Mouse (Mus musculus) frontal cortex, adult (tissue): ENCODE measurements at regions not wholly inside any gene's neighbourhood (a gene's known extent, or its start where the extent isn't known, plus 50 kb on each side); places are given as distances from the start of the nearest gene placed in this dataset.

Experiments
- ATAC-seq: cut with Nextera tagmentation; 2 replicates; pipeline ENCODE4 v1.9.2; 2017; ENCODE audit warnings: mild to moderate bottlenecking, moderate library complexity, mixed read lengths; ENCODE audit not compliant: low TSS enrichment

DNA sequence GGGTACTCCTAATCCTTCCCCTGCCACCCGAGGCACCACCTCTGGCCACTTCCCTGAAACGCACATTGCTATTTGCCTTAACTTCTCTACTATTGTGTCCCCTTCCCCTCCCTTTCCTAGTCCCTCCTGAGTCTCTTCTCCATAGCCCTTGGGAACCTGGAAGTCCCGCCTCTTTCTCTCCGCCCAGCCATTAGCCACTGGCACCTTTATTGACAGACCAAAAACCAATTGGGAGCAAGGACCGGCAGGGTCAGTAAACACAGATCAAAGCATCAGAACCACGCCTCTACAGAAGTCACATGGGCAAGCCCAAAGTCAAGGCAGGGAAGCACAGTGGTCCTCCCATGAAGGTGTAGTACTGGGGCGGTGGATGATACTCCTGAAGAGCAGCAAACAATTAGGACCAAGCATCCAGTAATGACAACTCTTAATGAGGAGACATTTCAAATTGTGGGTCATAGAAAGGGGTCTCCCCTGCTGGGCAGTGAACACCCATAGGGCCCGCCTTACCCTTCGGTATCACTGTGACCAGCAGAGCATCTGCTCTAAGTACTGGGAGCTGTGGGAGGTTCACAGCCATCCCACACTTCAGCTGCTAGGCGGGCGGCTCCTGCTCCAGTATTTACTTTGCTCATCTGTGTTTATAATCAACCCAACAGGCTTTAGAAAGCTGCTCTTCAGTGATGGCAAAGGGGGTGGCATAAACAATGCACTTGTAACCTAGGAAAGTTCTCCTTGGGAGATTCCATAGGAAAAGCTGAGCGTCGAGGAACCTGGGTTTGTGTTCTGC lies 226.5 kb upstream of the Mphosph6 start:
- peak; percentile 70 for ATAC-seq

DNA sequence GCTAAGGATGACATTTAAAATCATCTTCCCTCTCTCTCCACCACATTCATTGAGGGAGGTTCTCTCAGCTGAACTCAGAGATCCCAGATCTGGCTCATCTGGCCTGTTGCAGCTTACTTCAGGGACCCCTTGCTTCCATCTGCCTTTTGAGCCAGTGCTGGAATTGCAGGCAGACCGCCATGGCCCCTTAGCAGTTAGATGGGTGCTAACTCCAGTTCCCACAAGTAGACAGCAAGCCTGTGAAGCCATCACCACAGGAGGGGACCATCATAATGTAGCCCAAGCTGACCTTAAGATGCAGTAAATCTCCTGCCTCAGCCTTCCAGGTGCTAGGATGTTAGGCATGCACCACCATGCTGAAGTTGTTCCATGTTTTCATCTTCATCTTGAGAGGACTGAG lies 221.7 kb upstream of the Mphosph6 start:
- ATAC-seq: no peak

DNA sequence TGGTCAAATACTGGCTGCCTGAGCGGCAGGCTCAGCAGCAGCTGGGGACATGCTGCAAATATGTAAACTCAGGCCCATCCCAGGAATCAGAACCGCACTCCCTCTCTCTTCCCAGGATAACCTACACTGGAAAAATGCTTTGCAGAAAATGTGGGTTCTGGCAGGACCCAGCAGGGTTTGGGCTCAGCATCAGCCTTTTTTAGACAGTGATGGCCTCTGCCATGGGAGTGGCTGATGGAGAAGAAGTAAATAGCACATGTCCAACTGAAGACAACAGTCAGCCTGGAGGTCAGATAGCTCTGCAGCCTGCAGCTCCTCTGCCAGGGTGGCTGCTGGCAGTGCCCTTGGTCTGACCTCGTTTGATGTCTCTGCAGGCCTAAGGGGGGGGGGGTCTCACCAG lies 220.2 kb upstream of the Mphosph6 start:
- no peak for ATAC-seq

DNA sequence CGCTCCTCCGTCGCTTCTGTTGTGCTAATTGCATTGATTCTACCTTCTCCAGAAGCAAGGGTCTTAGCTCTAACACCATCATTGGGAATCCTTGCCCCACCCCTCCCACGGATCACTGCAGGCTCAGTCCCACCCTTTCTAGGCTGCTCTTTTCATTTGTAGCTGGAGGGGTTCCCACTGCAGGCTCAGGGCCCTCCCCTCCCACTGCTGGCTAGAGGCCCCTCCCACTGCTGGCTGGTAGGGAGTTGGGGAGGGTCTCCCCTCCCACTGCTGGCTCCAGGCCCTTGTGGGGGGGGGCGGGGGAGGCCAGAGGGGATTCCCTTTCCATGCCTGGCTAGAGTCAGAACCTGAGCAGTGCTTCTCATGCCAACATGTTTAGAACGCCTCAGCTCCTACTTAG lies 215.5 kb upstream of the Mphosph6 start:
- ATAC-seq: no peak

DNA sequence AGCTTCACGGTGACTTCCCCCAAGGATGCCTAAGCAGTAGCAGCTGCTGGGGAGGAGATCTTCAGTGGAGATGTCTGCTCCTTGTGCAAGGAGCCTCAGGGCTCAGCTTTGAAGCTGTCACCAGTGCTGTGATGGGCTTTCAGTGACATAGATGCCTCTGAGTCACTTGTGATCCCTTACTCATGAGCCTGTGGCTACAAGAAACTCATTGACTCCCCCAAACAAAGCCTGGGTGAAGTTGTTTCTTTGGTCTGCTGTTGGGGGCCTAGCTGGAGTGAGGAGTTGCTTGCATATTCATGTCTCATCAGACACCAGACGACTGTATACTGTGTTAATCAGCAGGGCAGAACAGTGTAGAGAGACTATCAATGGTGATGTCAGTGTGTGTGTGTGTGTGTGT lies 203.4 kb upstream of the Mphosph6 start:
- ATAC-seq: no peak

DNA sequence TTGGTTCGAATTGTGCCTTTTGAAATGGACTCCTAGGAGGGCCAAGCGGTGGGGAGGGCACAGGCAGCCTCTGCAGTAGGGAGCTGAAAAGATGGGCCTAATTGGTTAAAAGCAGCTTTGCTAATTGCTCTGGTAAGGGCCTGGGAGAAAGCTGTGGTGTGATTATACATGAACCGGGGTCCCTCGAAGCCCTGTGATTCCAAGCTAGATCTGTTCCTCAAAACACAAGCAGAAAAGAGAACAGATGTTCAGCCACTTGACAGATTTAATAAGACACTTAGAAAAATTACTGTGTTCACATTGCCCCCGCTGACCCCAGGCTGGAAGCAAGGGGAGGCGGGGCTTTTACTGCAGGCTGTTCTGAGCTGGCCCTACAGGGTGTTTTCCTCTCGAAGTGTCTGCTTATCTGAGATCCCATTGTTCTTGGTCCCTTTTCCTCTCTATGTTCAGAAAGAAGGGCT lies 202.7 kb upstream of the Mphosph6 start:
- ATAC-seq: no peak

DNA sequence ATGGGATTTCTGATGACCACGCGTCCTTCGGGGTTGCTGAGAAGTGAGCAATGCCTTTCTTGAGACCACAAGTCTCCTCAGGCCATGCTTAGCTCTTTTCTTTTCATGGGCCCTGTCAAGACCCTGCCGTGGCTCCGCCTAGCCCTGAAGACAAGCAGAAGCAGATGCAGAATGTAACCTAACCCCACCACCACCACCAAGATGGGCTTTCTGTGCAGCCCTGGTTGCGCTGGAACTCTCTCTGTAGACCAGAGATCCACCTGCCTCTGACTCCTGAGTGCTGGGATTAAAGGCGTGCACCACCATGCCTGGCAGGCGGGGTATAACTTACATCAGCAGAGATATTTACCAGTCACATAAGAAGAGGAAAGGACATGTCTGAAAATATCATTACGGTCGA lies 199.4 kb upstream of the Mphosph6 start:
- ATAC-seq: no peak

DNA sequence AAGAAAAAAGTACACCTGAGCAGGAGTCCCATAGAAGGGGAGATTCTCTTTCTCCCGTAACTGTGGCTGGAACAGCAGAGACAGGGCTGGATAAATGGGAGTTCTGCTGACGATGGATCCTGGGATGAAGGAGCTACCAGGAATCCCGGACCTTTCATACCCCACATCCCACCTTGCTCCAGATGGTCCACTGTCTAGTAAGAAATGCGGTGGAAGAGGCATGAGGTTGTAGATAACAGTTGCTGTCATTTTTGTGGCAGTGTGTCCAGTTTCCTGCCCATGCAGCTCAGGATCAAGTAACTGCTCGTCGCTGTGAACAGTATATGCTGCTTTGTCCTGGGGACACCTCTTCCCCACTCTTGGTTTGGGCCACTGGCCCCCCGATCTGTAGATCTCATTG lies 190.1 kb upstream of the Mphosph6 start:
- no peak for ATAC-seq

DNA sequence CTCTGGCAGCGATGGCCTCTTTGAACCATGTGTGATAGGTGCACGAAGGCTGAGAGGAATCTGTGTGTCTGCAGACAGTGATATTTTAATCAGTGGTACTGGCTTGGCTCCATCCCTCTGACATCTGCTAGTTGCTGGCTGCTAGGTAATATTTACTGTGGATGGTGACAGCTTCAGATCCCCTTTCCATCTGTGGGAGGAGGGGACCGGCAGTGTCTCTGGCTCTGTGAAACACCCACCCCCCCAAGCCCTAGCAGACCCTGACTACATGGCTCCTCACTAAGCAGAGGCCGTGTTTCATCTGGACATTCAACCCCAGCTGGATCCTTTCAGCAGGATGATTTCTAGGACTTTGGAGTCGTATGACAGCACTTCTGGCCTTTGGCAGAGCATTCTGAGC lies 187.0 kb upstream of the Mphosph6 start:
- no peak for ATAC-seq

DNA sequence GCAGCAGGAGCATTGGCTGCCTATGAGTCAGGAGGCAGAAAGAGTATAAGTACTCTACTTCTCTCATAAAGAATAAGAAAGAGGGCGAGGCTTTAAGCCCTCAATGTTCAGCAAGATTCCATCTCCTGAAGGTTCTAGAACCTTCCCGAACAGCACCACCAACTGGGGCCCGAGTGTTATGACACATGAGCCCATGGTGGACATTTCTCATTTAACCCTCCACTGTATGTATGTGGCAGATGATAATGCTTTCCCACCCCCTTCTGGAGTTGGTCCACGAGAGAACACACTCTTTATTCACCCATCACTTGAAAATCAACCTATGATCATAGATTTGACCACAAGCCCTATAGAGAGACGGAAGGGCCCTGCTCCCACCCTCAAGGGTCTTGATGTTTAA lies 166.6 kb upstream of the Mphosph6 start:
- ATAC-seq: no peak

DNA sequence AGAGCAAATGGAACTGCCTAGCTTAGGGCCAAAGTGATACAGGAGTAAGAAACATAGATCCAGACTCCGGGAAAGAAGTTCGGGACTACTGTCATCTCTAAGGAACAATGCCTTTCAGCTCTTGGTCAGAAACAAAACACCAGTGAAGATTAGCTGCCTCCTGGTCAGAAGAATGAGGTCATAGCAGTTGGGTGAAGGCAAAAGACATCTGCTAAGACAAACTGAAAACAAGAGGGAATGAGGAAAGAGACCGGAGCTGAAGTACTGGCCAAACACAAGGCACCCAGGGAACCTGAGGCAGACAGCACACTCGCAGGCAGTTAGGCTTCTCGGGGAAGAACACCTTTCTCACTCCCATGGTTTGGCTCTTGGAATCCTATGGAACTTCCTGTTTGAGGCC lies 164.8 kb upstream of the Mphosph6 start:
- no peak for ATAC-seq

DNA sequence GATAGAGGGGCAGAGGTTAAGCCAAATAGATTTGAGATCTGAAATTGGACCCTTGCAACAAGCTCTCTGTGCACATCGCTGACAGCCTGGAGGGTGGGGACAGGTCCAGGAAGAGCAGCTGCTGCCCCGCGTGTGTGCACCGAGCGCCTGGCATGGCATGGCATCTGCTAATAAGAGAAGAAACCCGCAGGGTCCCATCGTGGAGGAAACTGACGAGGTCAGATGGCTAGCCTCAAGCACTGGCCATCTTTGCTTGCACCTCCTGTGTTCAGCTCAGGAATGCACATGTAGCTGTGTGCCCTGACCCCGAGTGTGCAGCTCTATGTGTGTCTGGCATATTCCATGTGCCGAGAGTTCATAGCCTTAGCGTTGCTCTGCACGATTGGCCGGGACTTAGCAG lies 161.7 kb upstream of the Mphosph6 start:
- ATAC-seq: no peak

DNA sequence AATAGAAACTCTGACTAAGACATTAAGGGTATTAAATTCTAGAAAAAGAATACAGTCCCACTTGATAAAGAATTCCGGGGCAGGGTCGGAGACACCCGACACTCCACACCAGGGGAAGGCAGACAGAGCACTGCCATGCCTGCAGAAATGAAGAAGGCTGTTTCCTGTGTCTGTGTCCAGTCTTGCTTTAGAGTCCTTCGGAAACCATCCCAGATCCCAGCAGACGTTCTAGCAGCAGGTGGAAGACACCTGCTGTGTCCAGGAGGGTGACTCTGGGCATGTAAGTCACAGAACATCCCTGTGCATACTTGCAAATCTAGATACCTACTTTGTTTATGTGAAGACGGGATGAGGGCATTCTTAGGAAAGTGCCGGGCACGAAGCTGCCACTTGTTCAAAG lies 160.9 kb upstream of the Mphosph6 start:
- ATAC-seq: no peak

DNA sequence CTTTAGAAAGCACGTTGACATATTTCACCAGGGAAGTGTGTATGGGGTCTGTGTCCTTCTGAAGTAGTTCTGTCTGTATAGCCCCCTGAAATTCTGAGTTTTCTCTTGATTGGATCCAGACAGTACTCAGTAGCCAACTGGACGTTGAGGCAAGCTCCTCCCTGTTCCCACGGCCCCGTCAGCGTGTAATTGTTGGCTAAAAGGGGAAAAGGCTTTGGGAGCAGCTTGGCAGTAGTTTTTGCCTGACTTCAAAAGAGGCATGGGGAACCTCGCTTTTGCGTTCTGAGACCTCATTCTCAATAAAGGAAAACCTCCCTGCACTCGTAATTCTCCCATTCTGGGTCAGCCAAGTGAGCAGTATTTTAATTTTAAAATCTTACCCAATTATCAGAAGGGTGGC lies 157.8 kb upstream of the Mphosph6 start:
- no peak for ATAC-seq

DNA sequence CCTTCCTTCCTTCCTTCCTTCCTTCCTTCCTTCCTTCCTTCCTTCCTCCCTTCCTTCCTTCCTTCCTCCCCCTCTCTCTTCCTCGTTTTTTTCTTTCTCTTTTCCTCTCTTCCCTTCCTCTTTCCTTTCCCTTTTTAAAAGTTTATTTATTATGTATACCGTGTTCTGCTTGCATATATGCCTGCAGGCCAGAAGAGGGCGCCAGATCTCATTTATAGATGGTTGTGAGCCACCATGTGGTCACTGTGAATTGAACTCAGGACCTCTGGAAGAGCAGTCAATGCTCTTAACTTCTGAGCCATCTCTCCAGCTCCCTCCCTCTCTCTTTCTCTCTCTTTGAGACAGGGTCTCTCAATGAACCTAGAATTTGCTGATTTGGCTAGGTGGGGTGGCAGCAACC lies 157.2 kb upstream of the Mphosph6 start:
- ATAC-seq: no peak

DNA sequence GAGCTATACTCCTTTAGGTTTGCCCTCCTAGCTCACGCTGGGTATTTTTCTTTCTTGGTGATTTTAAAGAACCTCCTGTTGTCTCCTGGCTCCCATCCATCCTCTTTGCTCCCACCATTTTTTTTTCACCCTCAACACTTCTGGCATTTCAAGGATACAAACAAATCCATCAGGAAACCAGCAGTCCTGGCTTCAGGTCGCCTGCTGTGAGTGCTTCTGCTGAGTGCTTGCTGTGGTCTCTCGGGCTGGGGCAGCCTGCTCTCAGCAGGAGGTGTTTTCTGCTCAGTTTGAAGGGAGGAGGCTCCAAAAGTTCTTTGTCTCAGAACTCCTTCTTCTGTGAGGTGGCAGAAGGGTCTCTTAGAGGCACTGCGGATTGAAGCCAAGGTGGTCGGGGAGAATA lies 149.9 kb upstream of the Mphosph6 start:
- no peak for ATAC-seq

DNA sequence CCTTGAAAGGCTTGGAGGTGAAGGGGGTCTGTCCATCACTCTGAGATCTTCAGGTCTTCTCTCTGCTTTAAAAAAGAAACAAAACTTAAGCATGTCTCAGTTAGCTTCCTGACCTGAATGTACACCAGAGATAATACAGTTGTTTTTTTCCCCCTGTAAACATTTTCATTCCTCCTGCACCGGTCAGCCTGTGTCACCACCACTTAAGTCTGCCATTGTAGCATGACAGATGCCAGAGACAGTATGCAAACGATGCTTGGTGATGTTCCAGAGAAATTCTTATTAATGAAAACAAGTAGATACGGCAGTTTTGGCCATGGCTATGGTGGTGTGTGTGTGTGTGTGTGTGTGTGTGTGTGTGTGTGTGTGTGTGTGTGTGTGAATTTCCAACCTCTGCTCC lies 144.8 kb upstream of the Mphosph6 start:
- ATAC-seq: no peak

DNA sequence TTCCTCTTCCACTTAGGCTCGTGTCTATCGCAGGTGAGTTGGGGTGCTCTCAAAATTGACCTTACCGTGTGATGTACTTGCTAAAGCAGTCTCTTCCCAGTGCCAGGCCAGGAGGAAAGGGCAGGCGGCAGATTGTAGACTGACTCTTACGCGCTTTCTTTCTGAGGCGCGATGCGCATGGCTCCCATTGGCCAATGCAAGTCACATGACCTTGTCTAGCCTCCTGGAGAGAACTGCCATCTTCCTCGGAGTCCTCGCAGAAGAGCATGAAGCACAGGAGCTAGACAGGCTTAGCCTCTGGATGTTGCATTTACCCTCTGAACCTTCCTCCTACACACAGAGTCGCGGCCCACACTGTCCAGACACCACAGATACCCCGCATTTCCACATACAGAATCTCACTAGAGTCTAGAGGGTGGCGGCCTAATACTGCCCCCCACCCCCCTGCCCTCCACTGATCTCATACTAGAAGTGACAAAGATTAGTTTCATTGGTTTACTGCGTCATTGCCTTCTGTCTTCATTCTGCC lies 132.9 kb upstream of the Mphosph6 start:
- no peak for ATAC-seq

DNA sequence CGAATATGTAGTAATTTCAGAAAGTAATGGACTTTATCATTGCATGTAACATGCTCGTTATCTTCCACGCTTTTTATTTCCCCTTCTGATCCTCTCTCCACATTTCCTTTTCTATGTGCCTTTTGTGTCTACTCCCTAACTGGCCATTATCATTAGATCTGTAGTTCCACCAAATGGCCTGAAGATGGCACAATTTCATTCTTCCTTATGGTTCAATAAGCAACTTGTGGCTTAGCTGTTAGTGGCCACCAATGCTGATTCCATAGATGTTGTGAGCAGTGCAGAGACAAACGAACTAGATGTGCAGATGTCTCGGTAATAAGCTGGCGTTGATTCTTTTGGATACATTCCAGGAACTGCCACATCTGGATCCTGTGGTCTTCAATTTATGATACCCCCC lies 128.9 kb upstream of the Mphosph6 start:
- ATAC-seq: peak; percentile 52; the same call in 1 of the 2 replicates

DNA sequence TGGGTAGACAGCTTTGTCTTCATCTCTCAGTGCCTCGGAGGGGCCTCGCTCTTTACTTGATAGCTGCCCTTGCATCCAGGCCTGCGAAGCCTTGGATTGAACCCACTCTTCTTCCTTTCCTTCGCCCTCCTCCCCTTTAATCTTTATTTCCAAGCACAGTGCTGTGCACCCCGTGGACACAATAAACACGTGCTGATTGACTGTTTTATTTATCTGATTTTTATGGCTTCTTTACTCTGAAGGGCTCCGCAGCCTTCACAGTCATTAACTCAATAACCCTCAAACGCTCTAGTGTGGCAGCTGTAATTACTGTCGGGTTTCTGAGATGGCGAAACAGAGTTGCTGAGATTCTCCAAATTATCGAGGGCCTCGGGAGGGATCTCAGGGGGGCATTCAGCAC lies 127.9 kb upstream of the Mphosph6 start:
- no peak for ATAC-seq

DNA sequence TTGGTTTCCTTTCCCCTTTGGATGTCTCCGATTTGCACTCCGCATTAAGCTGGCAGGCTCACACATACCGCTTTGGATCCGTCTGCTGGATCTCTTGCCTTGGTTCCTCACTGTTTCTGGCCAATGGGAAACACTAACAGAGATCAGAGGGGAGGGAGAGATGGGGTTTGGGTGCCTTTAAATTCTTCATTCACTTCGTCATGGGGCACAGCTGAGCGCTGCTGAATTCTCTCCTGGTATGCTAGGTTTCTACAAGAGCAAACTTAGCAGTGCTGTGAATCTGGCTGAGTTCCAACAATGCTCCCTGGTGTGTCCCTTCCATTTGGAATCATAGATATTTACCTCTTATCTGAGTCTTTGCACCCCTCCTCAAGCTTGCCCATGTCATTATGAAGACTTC lies 121.6 kb upstream of the Mphosph6 start:
- ATAC-seq: no peak

DNA sequence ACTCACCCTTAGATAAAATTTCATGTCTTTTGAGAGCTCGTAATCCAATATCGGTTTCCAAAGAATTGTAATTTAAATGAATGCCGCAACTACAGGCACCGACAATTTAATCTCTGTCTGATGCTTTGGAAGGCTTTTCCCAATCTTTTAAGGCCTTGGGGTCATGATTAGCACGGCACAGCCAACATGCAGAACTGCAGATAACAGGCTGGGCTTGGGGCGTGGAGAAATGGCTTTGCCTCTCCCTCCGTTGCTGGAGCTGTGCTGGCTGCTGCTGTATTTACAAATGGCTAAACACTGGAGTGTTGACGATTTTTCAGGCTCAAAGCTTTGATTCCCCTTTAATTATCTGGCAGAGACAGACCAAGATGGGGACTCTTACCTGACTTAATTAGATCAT lies 101.3 kb upstream of the Mphosph6 start:
- no peak for ATAC-seq

DNA sequence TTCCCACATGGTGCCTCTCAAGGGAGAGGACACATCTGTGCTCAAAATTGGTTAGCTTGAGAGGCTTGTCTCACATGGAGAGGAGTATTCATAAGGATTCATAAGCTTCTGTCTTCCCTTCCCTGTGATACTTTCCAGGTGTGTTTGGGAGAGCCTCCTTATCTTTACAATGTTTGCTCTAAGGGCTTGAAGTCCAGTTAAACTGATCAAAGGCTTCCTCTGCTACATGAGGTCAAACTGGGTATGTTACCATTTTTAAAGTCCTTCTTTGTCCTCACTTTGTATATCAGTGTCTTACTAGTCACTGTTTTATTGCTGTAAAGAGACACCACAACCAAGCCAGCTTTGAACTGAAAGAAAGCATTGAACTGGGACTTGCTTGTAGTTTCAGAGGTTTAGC lies 98.1 kb upstream of the Mphosph6 start:
- ATAC-seq: no peak

DNA sequence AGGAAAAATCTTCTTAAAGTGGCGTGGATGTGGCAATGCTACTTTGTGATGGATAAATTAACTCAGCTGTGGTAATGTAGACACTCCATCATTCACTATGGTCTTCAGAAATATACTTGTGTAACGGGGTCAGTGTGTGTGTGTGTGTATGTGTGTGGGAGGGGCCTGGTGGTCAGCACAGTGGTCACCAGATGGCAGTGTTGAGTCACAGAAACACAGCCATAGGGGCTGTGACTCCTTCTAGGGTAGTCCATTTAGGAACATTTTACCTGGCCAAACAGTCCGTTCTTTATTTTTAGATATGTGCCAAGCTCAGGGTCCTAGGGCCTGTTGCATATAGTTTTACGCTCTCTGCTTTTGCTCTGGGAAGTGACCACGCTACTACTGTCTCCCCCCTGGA lies 96.3 kb upstream of the Mphosph6 start:
- no peak for ATAC-seq
